Mouse (Mus musculus): ENCODE measurements around the gene Tmtc2. TPM values are rescaled to one million over a fixed set of nuclear protein-coding genes. Genes with fewer than 3 reads are reported as not detected.

Tmtc2 gene
- polyA plus RNA-seq, 1 experiment: 5.1 TPM

GRCm38 (mm10) chr10:105381202-105381601 is 193.0 kb downstream of the Tmtc2 start:
- no peaks in the 10 kb centered on the region for H3K36me3 ChIP-seq (ENCODE audit: control insufficient read depth, insufficient read depth, low read length)
- no peak overlapping the region for H3K4me3 ChIP-seq (ENCODE audit: control insufficient read depth, low read depth, low read length)
- H3K27ac ChIP-seq (ENCODE audit: control insufficient read depth, insufficient read depth, low read depth, low read length): no peak overlapping the region
- no peaks in the 10 kb centered on the region for H3K27me3 ChIP-seq (ENCODE audit: control insufficient read depth, insufficient read depth, low read length)
- H3K4me1 ChIP-seq (ENCODE audit: control insufficient read depth, insufficient read depth, low read length): no peaks in the 10 kb centered on the region
- TF ChIP-seq CTCF (IDR thresholded peaks at IDR 0.05; ENCODE audit: control insufficient read depth, insufficient read depth, insufficient replicate concordance, low read depth, low read length) (no peak), POLR2A (IDR thresholded peaks at IDR 0.05; ENCODE audit: control insufficient read depth, low read depth, low read length) (no peak)

DNA sequence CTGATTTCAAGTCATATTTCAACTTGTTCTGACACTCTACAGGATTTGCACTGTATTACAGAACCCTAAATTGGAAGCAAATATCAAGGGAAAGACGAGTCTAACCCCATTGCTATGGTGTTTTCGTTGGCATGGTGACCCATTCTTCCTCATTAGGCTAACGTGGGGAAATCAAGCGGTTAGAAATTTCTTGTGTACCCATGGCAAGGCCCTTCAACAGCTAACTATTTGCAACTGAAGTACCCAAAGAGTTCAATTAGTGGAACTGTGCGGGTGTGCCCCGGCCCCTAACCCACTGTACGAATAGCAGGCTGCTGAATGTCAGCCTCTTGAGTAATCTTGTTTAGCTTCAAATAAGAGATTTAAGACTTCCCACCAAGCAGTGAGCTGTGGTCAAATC is 193.7 kb downstream of the Tmtc2 start:
- Histone ChIP-seq H3K4me1 (ENCODE audit: control insufficient read depth, insufficient read depth, low read length) (no peaks in the 10 kb centered on the region), H3K27ac (ENCODE audit: control insufficient read depth, insufficient read depth, low read depth, low read length) (no peak overlapping the region), H3K36me3 (ENCODE audit: control insufficient read depth, insufficient read depth, low read length) (no peaks in the 10 kb centered on the region), H3K27me3 (ENCODE audit: control insufficient read depth, insufficient read depth, low read length) (no peaks in the 10 kb centered on the region), H3K4me3 (ENCODE audit: control insufficient read depth, low read depth, low read length) (no peak overlapping the region)
- TF ChIP-seq CTCF (IDR thresholded peaks at IDR 0.05; ENCODE audit: control insufficient read depth, insufficient read depth, insufficient replicate concordance, low read depth, low read length) (no peak), POLR2A (IDR thresholded peaks at IDR 0.05; ENCODE audit: control insufficient read depth, low read depth, low read length) (no peak)

- Histone ChIP-seq H3K4me3 (ENCODE audit: control insufficient read depth, low read depth, low read length) (no peak overlapping the region), H3K36me3 (ENCODE audit: control insufficient read depth, insufficient read depth, low read length) (no peaks in the 10 kb centered on the region), H3K4me1 (ENCODE audit: control insufficient read depth, insufficient read depth, low read length) (no peaks in the 10 kb centered on the region), H3K27me3 (ENCODE audit: control insufficient read depth, insufficient read depth, low read length) (no peaks in the 10 kb centered on the region), H3K27ac (ENCODE audit: control insufficient read depth, insufficient read depth, low read depth, low read length) (no peak overlapping the region)
- TF ChIP-seq CTCF (IDR thresholded peaks at IDR 0.05; ENCODE audit: control insufficient read depth, insufficient read depth, insufficient replicate concordance, low read depth, low read length) (no peak), POLR2A (IDR thresholded peaks at IDR 0.05; ENCODE audit: control insufficient read depth, low read depth, low read length) (no peak)
Measured at GRCm38 (mm10) chr10:105377711-105378110, 196.5 kb downstream of the Tmtc2 start.

GRCm38 (mm10) chr10:105373265-105373664 is 201.0 kb downstream of the Tmtc2 start:
- Histone ChIP-seq H3K4me3 (ENCODE audit: control insufficient read depth, low read depth, low read length) (no peak overlapping the region), H3K27ac (ENCODE audit: control insufficient read depth, insufficient read depth, low read depth, low read length) (no peak overlapping the region), H3K36me3 (ENCODE audit: control insufficient read depth, insufficient read depth, low read length) (no peaks in the 10 kb centered on the region), H3K27me3 (ENCODE audit: control insufficient read depth, insufficient read depth, low read length) (no peaks in the 10 kb centered on the region), H3K4me1 (ENCODE audit: control insufficient read depth, insufficient read depth, low read length) (no peaks in the 10 kb centered on the region)
- TF ChIP-seq CTCF (IDR thresholded peaks at IDR 0.05; ENCODE audit: control insufficient read depth, insufficient read depth, insufficient replicate concordance, low read depth, low read length) (peak; percentile 68; the same call in 1 of the 2 replicates), POLR2A (IDR thresholded peaks at IDR 0.05; ENCODE audit: control insufficient read depth, low read depth, low read length) (no peak)

DNA sequence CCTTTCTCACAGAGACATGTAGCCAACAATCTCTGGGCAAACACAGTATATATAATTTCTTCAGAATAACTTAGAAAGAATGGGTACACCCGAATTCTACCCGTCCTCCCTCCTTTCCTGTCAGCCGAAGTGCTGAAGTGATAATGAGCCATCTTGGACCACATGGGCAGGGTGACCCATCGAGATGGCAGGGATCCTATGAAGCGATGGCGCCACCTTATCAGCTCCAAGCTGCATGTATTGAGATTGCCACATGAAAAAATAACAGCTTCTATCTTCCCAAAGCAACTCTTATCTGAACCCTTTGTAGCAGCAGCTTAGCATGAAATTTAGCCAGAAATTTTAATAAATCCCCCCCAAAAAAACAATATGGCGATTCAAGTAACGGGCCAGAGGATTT is 206.0 kb downstream of the Tmtc2 start:
- H3K36me3 ChIP-seq (ENCODE audit: control insufficient read depth, insufficient read depth, low read length): no peaks in the 10 kb centered on the region
- TF ChIP-seq CTCF (IDR thresholded peaks at IDR 0.05; ENCODE audit: control insufficient read depth, insufficient read depth, insufficient replicate concordance, low read depth, low read length): no peak
- TF ChIP-seq POLR2A (IDR thresholded peaks at IDR 0.05; ENCODE audit: control insufficient read depth, low read depth, low read length): no peak
- no peaks in the 10 kb centered on the region for H3K4me1 ChIP-seq (ENCODE audit: control insufficient read depth, insufficient read depth, low read length)
- H3K27ac ChIP-seq (ENCODE audit: control insufficient read depth, insufficient read depth, low read depth, low read length): no peak overlapping the region
- no peak overlapping the region for H3K4me3 ChIP-seq (ENCODE audit: control insufficient read depth, low read depth, low read length)
- no peaks in the 10 kb centered on the region for H3K27me3 ChIP-seq (ENCODE audit: control insufficient read depth, insufficient read depth, low read length)

GRCm38 (mm10) chr10:105364480-105364879 is 209.8 kb downstream of the Tmtc2 start:
- no peak overlapping the region for H3K27ac ChIP-seq (ENCODE audit: control insufficient read depth, insufficient read depth, low read depth, low read length)
- H3K36me3 ChIP-seq (ENCODE audit: control insufficient read depth, insufficient read depth, low read length): no peaks in the 10 kb centered on the region
- H3K4me3 ChIP-seq (ENCODE audit: control insufficient read depth, low read depth, low read length): no peak overlapping the region
- no peaks in the 10 kb centered on the region for H3K27me3 ChIP-seq (ENCODE audit: control insufficient read depth, insufficient read depth, low read length)
- TF ChIP-seq CTCF (IDR thresholded peaks at IDR 0.05; ENCODE audit: control insufficient read depth, insufficient read depth, insufficient replicate concordance, low read depth, low read length) (no peak), POLR2A (IDR thresholded peaks at IDR 0.05; ENCODE audit: control insufficient read depth, low read depth, low read length) (no peak)
- H3K4me1 ChIP-seq (ENCODE audit: control insufficient read depth, insufficient read depth, low read length): no peaks in the 10 kb centered on the region

GRCm38 (mm10) chr10:105350301-105350700 is 223.9 kb downstream of the Tmtc2 start:
- Histone ChIP-seq H3K27ac (ENCODE audit: control insufficient read depth, insufficient read depth, low read depth, low read length) (no peak overlapping the region), H3K4me3 (ENCODE audit: control insufficient read depth, low read depth, low read length) (no peak overlapping the region), H3K36me3 (ENCODE audit: control insufficient read depth, insufficient read depth, low read length) (no peaks in the 10 kb centered on the region), H3K4me1 (ENCODE audit: control insufficient read depth, insufficient read depth, low read length) (no peaks in the 10 kb centered on the region), H3K27me3 (ENCODE audit: control insufficient read depth, insufficient read depth, low read length) (no peaks in the 10 kb centered on the region)
- TF ChIP-seq POLR2A (IDR thresholded peaks at IDR 0.05; ENCODE audit: control insufficient read depth, low read depth, low read length): no peak
- no peak for TF ChIP-seq CTCF (IDR thresholded peaks at IDR 0.05; ENCODE audit: control insufficient read depth, insufficient read depth, insufficient replicate concordance, low read depth, low read length)

- no peaks in the 10 kb centered on the region for H3K27me3 ChIP-seq (ENCODE audit: control insufficient read depth, insufficient read depth, low read length)
- no peak overlapping the region for H3K4me3 ChIP-seq (ENCODE audit: control insufficient read depth, low read depth, low read length)
- H3K27ac ChIP-seq (ENCODE audit: control insufficient read depth, insufficient read depth, low read depth, low read length): no peak overlapping the region
- no peaks in the 10 kb centered on the region for H3K4me1 ChIP-seq (ENCODE audit: control insufficient read depth, insufficient read depth, low read length)
- H3K36me3 ChIP-seq (ENCODE audit: control insufficient read depth, insufficient read depth, low read length): no peaks in the 10 kb centered on the region
- TF ChIP-seq POLR2A (IDR thresholded peaks at IDR 0.05; ENCODE audit: control insufficient read depth, low read depth, low read length) (no peak), CTCF (IDR thresholded peaks at IDR 0.05; ENCODE audit: control insufficient read depth, insufficient read depth, insufficient replicate concordance, low read depth, low read length) (no peak)
Measured at GRCm38 (mm10) chr10:105345920-105346319, 228.3 kb downstream of the Tmtc2 start.
